Mouse (Mus musculus): ENCODE results near the gene Sco2. TPM values are rescaled to one million over a fixed set of nuclear protein-coding genes. Genes with fewer than 3 reads are reported as not detected.

Gene Sco2
- polyA plus RNA-seq, 1 experiment from 2014 or later = 20.5 TPM

DNA sequence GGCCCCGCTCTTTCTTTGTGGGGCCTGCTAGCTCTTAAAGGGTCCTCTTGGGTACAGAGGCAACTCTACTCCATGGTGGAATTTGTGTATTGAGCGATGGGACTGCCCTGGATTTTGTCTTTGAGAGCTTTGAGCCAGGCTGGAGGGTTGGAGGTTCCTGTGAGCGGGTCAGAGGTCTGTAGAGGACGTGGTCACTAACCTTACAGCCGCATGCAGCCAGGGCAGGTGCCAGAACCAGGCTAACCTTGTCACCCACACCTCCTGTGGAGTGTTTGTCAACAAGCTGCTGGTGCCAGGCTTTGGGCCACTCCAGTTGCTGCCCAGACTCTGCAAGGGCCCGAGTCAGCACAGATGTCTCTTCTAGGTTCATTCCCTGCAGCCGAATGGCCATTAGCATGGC lies 2.4 kb upstream of the Sco2 start:
- ATAC-seq (ENCODE audit: low FRiP score) = no peak
- Histone ChIP-seq H3K27ac (no peak overlapping the region), H3K4me2 (replicated peaks) (no peak overlapping the region), H3K4me3 (replicated peaks; ENCODE audit: low read length) (no peak overlapping the region), H3K4me1 (replicated peaks; ENCODE audit: control insufficient read depth, insufficient read depth, low read length) (peaks cover 20% of the 10 kb centered on the region), H3K36me3 (replicated peaks; ENCODE audit: control insufficient read depth, insufficient read depth) (peaks cover 13% of the 10 kb centered on the region), H3K9ac (no peak overlapping the region), H3K27me3 (ENCODE audit: control insufficient read depth, insufficient read depth, low read length) (peaks cover 53% of the 10 kb centered on the region), H3K9me3 (ENCODE audit: control insufficient read depth, low read length) (no peaks in the 10 kb centered on the region)
- WGBS = 78% methylated on average over 7 of the region's 7 CpGs
- no peak for DNase-seq (ENCODE audit: low spot score)

DNA sequence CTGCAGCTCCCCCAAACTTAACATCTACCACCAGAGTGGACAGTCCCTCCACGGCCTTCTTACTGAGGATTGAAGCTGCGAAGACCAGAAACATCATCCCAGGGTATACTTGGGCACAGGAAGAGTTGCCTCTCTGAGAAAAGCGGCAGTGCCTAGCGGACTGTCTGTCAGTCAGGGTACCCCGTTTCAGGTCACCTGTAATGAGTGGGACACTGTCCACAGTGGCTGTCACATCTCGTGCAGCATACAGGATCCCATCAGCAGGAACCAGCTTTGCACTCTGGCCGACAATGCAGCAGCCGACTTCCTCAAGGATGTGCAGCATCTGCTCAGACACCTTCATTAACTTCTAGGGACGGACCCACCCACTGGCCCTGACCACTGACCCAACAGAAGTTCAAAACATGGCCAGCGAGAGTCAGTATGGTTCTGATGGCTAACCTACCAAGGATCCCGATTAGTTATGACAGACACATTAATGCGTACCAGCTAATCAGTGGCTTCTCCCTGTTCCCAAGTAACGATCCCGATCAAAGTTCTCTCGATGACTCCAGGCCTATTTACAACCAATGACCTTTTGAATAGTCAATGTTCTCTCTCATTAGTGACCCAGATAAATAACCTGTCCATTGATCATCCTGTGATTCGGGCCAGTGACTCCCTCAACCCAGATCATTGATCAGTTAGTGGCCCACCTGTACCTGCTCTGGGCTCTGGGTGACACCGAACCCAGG lies 1.3 kb upstream of the Sco2 start:
- 0 out of 2 replicates have a peak overlapping the region, but pooled peaks have one; percentile 70 for H3K4me2 ChIP-seq (replicated peaks)
- no peak for DNase-seq (ENCODE audit: low spot score)

DNA sequence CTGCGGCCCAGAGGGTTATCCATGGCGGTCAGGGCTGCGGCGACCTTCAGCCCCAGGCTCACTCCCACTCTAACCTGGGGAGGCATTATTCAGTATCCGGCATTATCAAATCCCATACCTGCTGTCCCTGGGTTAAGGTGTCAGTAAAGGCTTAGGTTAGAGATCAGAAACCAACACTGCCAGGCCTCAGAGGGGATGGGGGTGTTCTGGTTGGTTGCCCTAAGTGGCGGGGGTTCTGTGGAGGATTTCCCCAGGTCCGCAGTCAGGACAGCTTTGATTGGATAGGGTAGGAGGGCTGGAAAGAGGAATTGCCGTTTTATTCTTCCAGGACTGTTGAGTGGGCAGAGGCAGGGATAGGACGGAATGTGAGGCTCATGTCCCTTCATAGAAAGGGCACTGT lies 694 bp upstream of the Sco2 start:
- H3K9ac ChIP-seq = peak overlapping the region; percentile 77
- H3K9me3 ChIP-seq (ENCODE audit: control insufficient read depth, low read length) = no peaks in the 10 kb centered on the region
- H3K36me3 ChIP-seq (replicated peaks; ENCODE audit: control insufficient read depth, insufficient read depth) = peaks cover 30% of the 10 kb centered on the region
- H3K27ac ChIP-seq = peak overlapping the region; percentile 91
- H3K4me1 ChIP-seq (replicated peaks; ENCODE audit: control insufficient read depth, insufficient read depth, low read length) = peaks cover 20% of the 10 kb centered on the region
- peak overlapping the region; percentile 61 for H3K4me3 ChIP-seq (replicated peaks; ENCODE audit: low read length)
- H3K4me2 ChIP-seq (replicated peaks) = peak overlapping the region; percentile 70
- ATAC-seq (ENCODE audit: low FRiP score) = no peak
- DNase-seq (ENCODE audit: low spot score) = no peak
- WGBS = 52% methylated on average over 9 of the region's 9 CpGs
- H3K27me3 ChIP-seq (ENCODE audit: control insufficient read depth, insufficient read depth, low read length) = peaks cover 36% of the 10 kb centered on the region

More for the DNA sequence above, 1.3 kb upstream of the Sco2 start:
- Histone ChIP-seq H3K4me1 (replicated peaks; ENCODE audit: control insufficient read depth, insufficient read depth, low read length) (peaks cover 20% of the 10 kb centered on the region), H3K9me3 (ENCODE audit: control insufficient read depth, low read length) (no peaks in the 10 kb centered on the region), H3K9ac (no peak overlapping the region), H3K4me3 (replicated peaks; ENCODE audit: low read length) (no peak overlapping the region), H3K36me3 (replicated peaks; ENCODE audit: control insufficient read depth, insufficient read depth) (peaks cover 23% of the 10 kb centered on the region), H3K27me3 (ENCODE audit: control insufficient read depth, insufficient read depth, low read length) (peaks cover 42% of the 10 kb centered on the region), H3K27ac (no peak overlapping the region)
- ATAC-seq (ENCODE audit: low FRiP score) = no peak
- WGBS = 91% methylated on average over 17 of the region's 17 CpGs

DNA sequence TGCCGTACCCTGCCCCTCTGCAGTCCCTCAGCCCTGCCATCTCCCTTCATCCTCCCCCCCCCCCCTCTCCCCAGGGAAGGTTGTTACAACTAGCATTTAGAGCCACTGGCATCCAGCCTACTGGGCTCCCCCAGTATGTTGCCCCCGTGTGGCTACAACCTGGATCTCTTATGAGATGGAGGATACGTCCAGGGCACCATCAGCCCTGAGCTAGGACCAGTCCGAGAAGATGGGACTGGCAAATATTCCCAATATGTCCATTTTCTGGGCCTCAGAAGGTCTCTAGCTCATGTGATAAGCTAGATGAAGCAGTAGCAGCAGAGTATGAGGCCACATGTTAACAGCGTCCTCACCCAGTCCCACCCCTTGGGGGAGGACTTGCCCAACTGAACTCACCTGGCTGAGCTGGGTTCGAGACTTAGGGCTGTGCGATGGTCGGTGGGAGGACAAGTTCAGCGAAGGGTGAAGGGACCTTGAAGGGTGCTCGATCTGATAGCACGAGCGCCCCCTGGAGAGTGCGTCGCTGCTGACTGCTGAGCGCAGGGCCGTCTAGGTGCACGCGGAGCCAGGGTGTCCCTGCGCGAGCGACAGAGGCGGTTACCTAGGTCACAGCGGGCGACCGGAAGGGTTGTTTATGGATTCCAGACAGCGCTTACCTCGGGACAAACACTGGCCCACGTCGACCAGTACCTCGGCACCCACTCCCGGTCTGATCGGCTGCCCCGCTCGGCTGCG lies 452 bp downstream of the Sco2 start:
- ATAC-seq (ENCODE audit: low FRiP score) (peak; percentile 74), DNase-seq (ENCODE audit: low spot score) (peak; percentile 74)
- Histone ChIP-seq H3K4me2 (replicated peaks) (peak overlapping the region; percentile 70), H3K9ac (peak overlapping the region; percentile 77), H3K27ac (peak overlapping the region; percentile 91), H3K9me3 (ENCODE audit: control insufficient read depth, low read length) (no peaks in the 10 kb centered on the region), H3K27me3 (ENCODE audit: control insufficient read depth, insufficient read depth, low read length) (peaks cover 25% of the 10 kb centered on the region), H3K4me3 (replicated peaks; ENCODE audit: low read length) (peak overlapping the region; percentile 61), H3K36me3 (replicated peaks; ENCODE audit: control insufficient read depth, insufficient read depth) (peaks cover 41% of the 10 kb centered on the region), H3K4me1 (replicated peaks; ENCODE audit: control insufficient read depth, insufficient read depth, low read length) (peaks cover 15% of the 10 kb centered on the region)
- 2% methylated on average over 35 of the region's 35 CpGs for WGBS

DNA sequence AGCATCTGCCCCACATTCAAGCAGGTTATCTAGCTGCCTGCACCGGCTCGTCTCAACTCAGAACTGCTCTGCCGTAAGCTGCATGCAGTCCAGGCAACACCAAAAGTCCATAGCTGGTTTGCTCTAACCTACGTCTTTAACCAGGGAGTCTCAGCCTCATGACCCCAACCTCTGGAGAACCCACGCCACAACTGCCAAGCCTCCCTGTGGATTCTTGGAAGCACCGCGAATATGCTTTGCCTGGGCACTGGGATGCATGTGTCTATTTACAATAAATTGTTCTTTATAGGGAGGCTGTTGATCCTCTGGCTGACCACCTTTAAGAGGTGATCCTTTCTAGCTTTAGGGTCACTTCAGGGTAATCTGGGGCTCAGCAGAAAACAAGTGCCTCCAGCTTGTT lies 1.1 kb downstream of the Sco2 start:
- Histone ChIP-seq H3K4me2 (replicated peaks) (peak overlapping the region; percentile 70), H3K4me3 (replicated peaks; ENCODE audit: low read length) (peak overlapping the region; percentile 61), H3K9me3 (ENCODE audit: control insufficient read depth, low read length) (no peaks in the 10 kb centered on the region), H3K36me3 (replicated peaks; ENCODE audit: control insufficient read depth, insufficient read depth) (peaks cover 48% of the 10 kb centered on the region), H3K27me3 (ENCODE audit: control insufficient read depth, insufficient read depth, low read length) (peaks cover 18% of the 10 kb centered on the region), H3K4me1 (replicated peaks; ENCODE audit: control insufficient read depth, insufficient read depth, low read length) (peaks cover 15% of the 10 kb centered on the region), H3K9ac (peak overlapping the region; percentile 77), H3K27ac (no peak overlapping the region)
- WGBS = 84% methylated on average over 7 of the region's 7 CpGs
- DNase-seq (ENCODE audit: low spot score) (no peak), ATAC-seq (ENCODE audit: low FRiP score) (no peak)

DNA sequence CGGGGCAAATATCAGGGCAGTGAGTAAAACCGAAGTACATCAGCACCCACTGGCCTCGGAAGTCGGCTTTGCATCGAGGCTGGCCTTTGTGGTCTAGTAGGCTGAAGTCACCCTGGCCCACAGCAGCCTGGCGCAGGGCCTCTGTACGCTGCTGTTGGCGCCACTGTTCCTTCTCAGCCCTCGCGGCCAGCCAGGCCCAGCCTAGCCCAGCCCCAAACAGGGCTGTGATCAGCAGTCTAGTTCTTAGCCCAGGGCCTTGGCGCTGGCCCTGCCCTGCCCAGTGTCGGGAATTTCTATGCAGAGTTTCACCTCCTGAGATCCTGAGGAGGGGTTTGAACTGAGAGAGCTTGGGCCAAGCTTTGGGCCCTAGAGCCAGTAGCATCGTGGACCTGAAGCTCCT lies 1.6 kb downstream of the Sco2 start:
- Histone ChIP-seq H3K9ac (no peak overlapping the region), H3K27ac (no peak overlapping the region), H3K4me1 (replicated peaks; ENCODE audit: control insufficient read depth, insufficient read depth, low read length) (peaks cover 15% of the 10 kb centered on the region), H3K9me3 (ENCODE audit: control insufficient read depth, low read length) (no peaks in the 10 kb centered on the region), H3K27me3 (ENCODE audit: control insufficient read depth, insufficient read depth, low read length) (peaks cover 13% of the 10 kb centered on the region), H3K4me3 (replicated peaks; ENCODE audit: low read length) (no peak overlapping the region), H3K4me2 (replicated peaks) (no peak overlapping the region), H3K36me3 (replicated peaks; ENCODE audit: control insufficient read depth, insufficient read depth) (peaks cover 52% of the 10 kb centered on the region)
- no peak for ATAC-seq (ENCODE audit: low FRiP score)
- DNase-seq (ENCODE audit: low spot score) = no peak
- WGBS = 91% methylated on average over 13 of the region's 13 CpGs

DNA sequence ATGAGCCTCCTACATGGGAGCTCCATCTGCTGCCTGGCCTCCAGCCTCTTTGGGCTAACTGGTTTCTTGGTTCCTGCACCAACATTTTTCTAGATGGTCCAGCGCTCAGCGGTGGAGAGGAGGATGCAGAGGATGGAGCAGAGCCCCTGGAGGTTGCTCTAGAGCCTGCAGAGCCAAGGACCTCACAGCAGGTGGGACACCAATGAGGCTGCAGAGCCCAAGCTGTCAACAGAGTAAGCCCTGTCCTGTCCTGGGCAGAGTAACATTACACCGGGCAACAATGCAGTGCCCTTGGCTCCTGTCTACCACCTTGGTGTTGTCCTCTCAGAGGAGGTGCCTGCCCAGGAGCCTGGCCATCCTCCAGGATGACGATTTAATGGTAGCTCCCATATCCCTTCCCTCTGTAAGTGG lies 8.5 kb downstream of the Sco2 start:
- no peak overlapping the region for H3K4me2 ChIP-seq (replicated peaks)
- WGBS = 95% methylated on average over 4 of the region's 4 CpGs
- no peak for ATAC-seq (ENCODE audit: low FRiP score)
- no peaks in the 10 kb centered on the region for H3K4me1 ChIP-seq (replicated peaks; ENCODE audit: control insufficient read depth, insufficient read depth, low read length)
- H3K36me3 ChIP-seq (replicated peaks; ENCODE audit: control insufficient read depth, insufficient read depth) = peaks cover 100% of the 10 kb centered on the region
- H3K4me3 ChIP-seq (replicated peaks; ENCODE audit: low read length) = no peak overlapping the region
- no peak overlapping the region for H3K27ac ChIP-seq
- DNase-seq (ENCODE audit: low spot score) = no peak
- no peaks in the 10 kb centered on the region for H3K9me3 ChIP-seq (ENCODE audit: control insufficient read depth, low read length)
- H3K27me3 ChIP-seq (ENCODE audit: control insufficient read depth, insufficient read depth, low read length) = no peaks in the 10 kb centered on the region
- no peak overlapping the region for H3K9ac ChIP-seq

DNA sequence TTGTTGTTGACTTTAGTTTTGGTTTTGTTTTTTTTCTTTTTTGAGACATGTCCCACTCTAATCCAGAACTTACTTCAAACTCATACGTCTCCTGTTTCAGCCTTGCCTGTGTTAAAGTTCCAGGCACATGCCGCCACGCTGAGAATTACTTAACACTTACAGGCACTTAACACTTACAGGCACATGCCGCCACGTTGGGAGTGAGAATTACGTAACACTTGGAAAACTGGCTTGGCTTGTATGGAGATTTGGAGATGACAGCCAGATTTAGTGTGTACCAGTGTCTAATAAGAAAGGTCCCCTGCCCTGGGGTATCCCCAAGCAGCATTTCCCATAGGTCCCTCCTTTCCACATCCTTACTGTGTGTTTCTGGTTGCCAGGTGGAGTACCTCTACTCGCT lies 10.6 kb downstream of the Sco2 start:
- Histone ChIP-seq H3K4me3 (replicated peaks; ENCODE audit: low read length) (no peak overlapping the region), H3K27ac (no peak overlapping the region), H3K9ac (no peak overlapping the region), H3K9me3 (ENCODE audit: control insufficient read depth, low read length) (no peaks in the 10 kb centered on the region), H3K4me1 (replicated peaks; ENCODE audit: control insufficient read depth, insufficient read depth, low read length) (no peaks in the 10 kb centered on the region), H3K4me2 (replicated peaks) (no peak overlapping the region), H3K27me3 (ENCODE audit: control insufficient read depth, insufficient read depth, low read length) (no peaks in the 10 kb centered on the region), H3K36me3 (replicated peaks; ENCODE audit: control insufficient read depth, insufficient read depth) (peaks cover 79% of the 10 kb centered on the region)
- DNase-seq (ENCODE audit: low spot score) (no peak), ATAC-seq (ENCODE audit: low FRiP score) (no peak)
- 98% methylated on average over 7 of the region's 7 CpGs for WGBS

DNA sequence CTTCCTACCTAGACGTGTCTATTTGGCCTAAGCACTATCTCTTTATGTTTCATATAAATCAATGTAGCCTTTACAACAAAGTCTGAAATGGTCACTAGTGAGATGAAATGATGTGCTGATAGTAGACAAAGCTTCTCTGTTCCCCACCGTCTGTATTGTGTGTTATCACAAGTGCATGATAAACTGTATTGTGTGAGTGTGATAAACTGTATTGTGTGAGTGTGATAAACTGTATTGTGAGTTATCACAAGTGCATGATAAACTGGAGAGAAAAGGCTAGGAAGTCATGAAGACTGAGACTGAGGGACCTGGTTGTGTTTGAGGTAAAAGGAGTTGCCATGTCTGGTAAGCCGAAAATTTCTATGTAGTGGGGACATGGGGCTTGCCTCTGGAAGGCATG lies 14.9 kb downstream of the Sco2 start:
- peaks cover 19% of the 10 kb centered on the region for H3K4me1 ChIP-seq (replicated peaks; ENCODE audit: control insufficient read depth, insufficient read depth, low read length)
- no peak overlapping the region for H3K9ac ChIP-seq
- H3K9me3 ChIP-seq (ENCODE audit: control insufficient read depth, low read length) = no peaks in the 10 kb centered on the region
- H3K36me3 ChIP-seq (replicated peaks; ENCODE audit: control insufficient read depth, insufficient read depth) = peaks cover 37% of the 10 kb centered on the region
- ATAC-seq (ENCODE audit: low FRiP score) (no peak), DNase-seq (ENCODE audit: low spot score) (no peak)
- H3K27ac ChIP-seq = no peak overlapping the region
- H3K27me3 ChIP-seq (ENCODE audit: control insufficient read depth, insufficient read depth, low read length) = no peaks in the 10 kb centered on the region
- 89% methylated on average over 3 of the region's 3 CpGs for WGBS
- H3K4me2 ChIP-seq (replicated peaks) = no peak overlapping the region
- no peak overlapping the region for H3K4me3 ChIP-seq (replicated peaks; ENCODE audit: low read length)
